Mouse (Mus musculus) heart, adult 8-10 months (tissue): Measurements from ENCODE around the gene Colgalt2. TPM values are rescaled to one million over a fixed set of nuclear protein-coding genes. Genes with fewer than 3 reads are reported as not detected.
"Not testable (repeated sequence)": the region's sequence is repeated elsewhere in the genome, so short reads cannot be mapped to it uniquely, and the experiment has no call there.

Experiments
- DNase-seq: peaks from one replicate; pipeline ENCODE4 v3.0.0; 2022; ENCODE audit warnings: low spot score
- total RNA-seq, 4 experiments: library from RNA; stranded (reverse); gene quantifications; 2 replicates each; pipeline ENCODE4 v1.2.4; 2022

The Colgalt2 gene
- total RNA-seq, 4 experiments from 2014 or later = 2.6 to 3.2 (median 2.7) TPM

- DNase-seq = no peak
Measured at GRCm38 (mm10) chr1:152416306-152416904, 16.8 kb downstream of the Colgalt2 start.

- DNase-seq = peak; percentile 44
Measured at GRCm38 (mm10) chr1:152417602-152418001, 18.0 kb downstream of the Colgalt2 start.

- DNase-seq = no peak
Measured at GRCm38 (mm10) chr1:152422295-152422694, 22.7 kb downstream of the Colgalt2 start.

GRCm38 (mm10) chr1:152423052-152423451 lies 23.4 kb downstream of the Colgalt2 start:
- peak; percentile 49 for DNase-seq

GRCm38 (mm10) chr1:152427912-152428581 lies 28.4 kb downstream of the Colgalt2 start:
- no peak for DNase-seq

- DNase-seq = no peak
Measured at GRCm38 (mm10) chr1:152429805-152430204, 30.2 kb downstream of the Colgalt2 start.

- DNase-seq = no peak
Measured at GRCm38 (mm10) chr1:152434166-152434565, 34.5 kb downstream of the Colgalt2 start.

GRCm38 (mm10) chr1:152437518-152437917 lies 37.9 kb downstream of the Colgalt2 start:
- DNase-seq = not testable (repeated sequence)

GRCm38 (mm10) chr1:152439408-152439807 lies 39.8 kb downstream of the Colgalt2 start:
- DNase-seq = no peak

- DNase-seq = no peak
Measured at GRCm38 (mm10) chr1:152439874-152440273, 40.2 kb downstream of the Colgalt2 start.

GRCm38 (mm10) chr1:152444630-152445029 lies 45.0 kb downstream of the Colgalt2 start:
- DNase-seq = no peak

GRCm38 (mm10) chr1:152445925-152446324 lies 46.3 kb downstream of the Colgalt2 start:
- no peak for DNase-seq

- DNase-seq = no peak
Measured at GRCm38 (mm10) chr1:152454536-152454935, 54.9 kb downstream of the Colgalt2 start.

- no peak for DNase-seq
Measured at GRCm38 (mm10) chr1:152455275-152456243, 55.9 kb downstream of the Colgalt2 start.

- DNase-seq = no peak
Measured at GRCm38 (mm10) chr1:152456266-152456665, 56.6 kb downstream of the Colgalt2 start.

- DNase-seq = no peak
Measured at GRCm38 (mm10) chr1:152457596-152457995, 58.0 kb downstream of the Colgalt2 start.

- no peak for DNase-seq
Measured at GRCm38 (mm10) chr1:152458996-152459395, 59.4 kb downstream of the Colgalt2 start.

GRCm38 (mm10) chr1:152460931-152461330 lies 61.3 kb downstream of the Colgalt2 start:
- no peak for DNase-seq

GRCm38 (mm10) chr1:152461814-152462213 lies 62.2 kb downstream of the Colgalt2 start:
- DNase-seq = peak; percentile 77

- no peak for DNase-seq
Measured at GRCm38 (mm10) chr1:152462348-152462747, 62.7 kb downstream of the Colgalt2 start.

GRCm38 (mm10) chr1:152466280-152466679 lies 66.7 kb downstream of the Colgalt2 start:
- peak; percentile 63 for DNase-seq

GRCm38 (mm10) chr1:152468443-152468842 lies 68.8 kb downstream of the Colgalt2 start:
- DNase-seq = no peak
